In the genomic region with DNA sequence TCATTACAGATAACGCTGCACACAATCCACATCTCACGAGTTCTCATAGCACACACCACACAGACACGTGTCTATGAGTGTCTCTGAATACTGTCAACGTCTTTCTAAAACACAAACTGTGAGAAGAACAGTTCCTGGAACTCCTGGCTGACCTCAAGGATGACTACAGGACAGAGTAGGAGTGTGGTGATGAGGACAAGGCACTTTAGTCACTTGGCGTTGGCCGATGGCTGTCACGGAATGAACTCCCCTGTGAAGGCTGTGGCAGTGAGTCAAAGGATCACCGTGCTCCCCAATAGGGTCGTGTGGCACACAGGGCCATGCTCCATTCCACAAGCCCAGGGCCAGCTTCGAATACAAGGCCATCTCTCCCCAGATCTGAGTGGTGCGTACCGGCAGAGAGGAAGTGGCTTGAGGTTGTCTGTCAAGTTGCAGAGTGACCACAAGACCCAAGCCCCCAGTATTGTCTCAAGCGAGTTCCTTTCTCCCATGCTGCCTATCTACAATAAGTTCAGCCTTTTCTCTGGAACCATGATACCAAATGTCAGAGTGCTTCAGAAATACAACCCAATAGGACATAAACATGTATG, we compare ENCODE assay signal across 19 mouse cellular contexts. TPM values are rescaled to one million over a fixed set of nuclear protein-coding genes. Genes with fewer than 3 reads are reported as not detected.
DNase-seq lines count a peak whose midpoint lies in the region; ATAC-seq and TF ChIP-seq lines count a peak whose summit lies in the region.
"Had no signal": no experiment of that assay in that cellular context is flagged by ENCODE, and none has a peak within 500 bp of the region (broad histone marks: within the 10 kb centered on the region; RNA-seq: fewer than 3 reads in every experiment).

No protein-coding gene starts in this region.

- 55% methylated on average over 13 of the region's 13 CpGs for WGBS in lung, embryonic 14.5 days
- whole genome bisulfite sequencing in lung, adult 2 months, result 67% methylated on average over 13 of the region's 13 CpGs
- 94% methylated on average over 13 of the region's 13 CpGs for WGBS in midbrain, embryonic 11.5 days
- WGBS in hindbrain, embryonic 12.5 days, result 92% methylated on average over 13 of the region's 13 CpGs

- no peak overlapping the region for H3K27ac ChIP-seq in lung, embryonic 14.5 days (ENCODE audit: low read depth)
- no peak overlapping the region for H3K27ac ChIP-seq in midbrain, embryonic 11.5 days (ENCODE audit: low read depth, low read length)
- H3K27ac ChIP-seq in hindbrain, embryonic 12.5 days, result no peak overlapping the region
- H3K27ac ChIP-seq: embryonic facial prominence, embryonic 13.5 days had no signal

- no peaks in the 10 kb centered on the region for H3K9me3 ChIP-seq in lung, embryonic 14.5 days (ENCODE audit: low read depth, low read length)
- peaks cover 66% of the 10 kb centered on the region for H3K9me3 ChIP-seq in G1E (replicated peaks)
- no peaks in the 10 kb centered on the region for H3K9me3 ChIP-seq in midbrain, embryonic 11.5 days (ENCODE audit: control insufficient read depth, low read length)
- no peaks in the 10 kb centered on the region for H3K9me3 ChIP-seq in hindbrain, embryonic 12.5 days (replicated peaks)
- H3K9me3 ChIP-seq: embryonic facial prominence, embryonic 13.5 days; heart, embryonic 12.5 days had no signal

- H3K27me3 ChIP-seq in lung, embryonic 14.5 days (ENCODE audit: insufficient read depth, low read length), result no peaks in the 10 kb centered on the region
- no peaks in the 10 kb centered on the region for H3K27me3 ChIP-seq in G1E (ENCODE audit: insufficient read depth, low read length)
- peaks cover 3% of the 10 kb centered on the region; the same call in 1 of the 2 replicates for H3K27me3 ChIP-seq in midbrain, embryonic 11.5 days (ENCODE audit: control insufficient read depth, insufficient read depth, low read length)
- peaks cover 27% of the 10 kb centered on the region for H3K27me3 ChIP-seq in hindbrain, embryonic 12.5 days
- H3K27me3 ChIP-seq: CH12.LX; embryonic facial prominence, embryonic 13.5 days had no signal

- no peak overlapping the region for H3K9ac ChIP-seq in lung, embryonic 14.5 days
- H3K9ac ChIP-seq in midbrain, embryonic 11.5 days (ENCODE audit: low read length), result no peak overlapping the region
- H3K9ac ChIP-seq in hindbrain, embryonic 12.5 days, result no peak overlapping the region
- H3K9ac ChIP-seq: embryonic facial prominence, embryonic 13.5 days; heart, embryonic 12.5 days had no signal

- TF ChIP-seq CTCF in lung, embryonic 14.5 days (IDR thresholded peaks at IDR 0.05; ENCODE audit: low read depth), result no peak
- TF ChIP-seq CTCF in lung, adult 2 months (IDR thresholded peaks at IDR 0.05; ENCODE audit: insufficient read depth, low read length), result no peak
- TF ChIP-seq CTCF in G1E (IDR thresholded peaks at IDR 0.05; ENCODE audit: low read depth, low read length), result no peak

- no peak for TF ChIP-seq POLR2A in lung, adult 2 months (IDR thresholded peaks at IDR 0.05; ENCODE audit: borderline replicate concordance, extremely low read depth, low read depth, low read length)

- H3K36me3 ChIP-seq in lung, embryonic 14.5 days (ENCODE audit: insufficient read depth), result no peaks in the 10 kb centered on the region
- H3K36me3 ChIP-seq in G1E (replicated peaks), result no peaks in the 10 kb centered on the region
- no peaks in the 10 kb centered on the region for H3K36me3 ChIP-seq in midbrain, embryonic 11.5 days (ENCODE audit: control insufficient read depth, insufficient read depth, low read length)
- H3K36me3 ChIP-seq in hindbrain, embryonic 12.5 days, result no peaks in the 10 kb centered on the region
- H3K36me3 ChIP-seq: embryonic facial prominence, embryonic 13.5 days; heart, embryonic 12.5 days had no signal

- ATAC-seq in lung, embryonic 14.5 days (ENCODE audit: insufficient read depth), result no peak
- no peak for ATAC-seq in G1E (ENCODE audit: extremely low read depth, insufficient number of reproducible peaks, low FRiP score, poor library complexity, severe bottlenecking)
- ATAC-seq in megakaryocyte progenitor cell, adult 5-6 weeks (replicated peaks; ENCODE audit: poor library complexity), result peak; percentile 14
- ATAC-seq in midbrain, embryonic 11.5 days (ENCODE audit: low FRiP score), result no peak
- ATAC-seq in hindbrain, embryonic 12.5 days (ENCODE audit: low FRiP score), result no peak
- ATAC-seq: forebrain, embryonic 16.5 days; hindbrain, embryonic 16.5 days; inflammation-experienced regulatory T-cells, adult 6 months had no signal

- peaks cover 12% of the 10 kb centered on the region for H3K4me1 ChIP-seq in lung, embryonic 14.5 days (ENCODE audit: insufficient read depth)
- H3K4me1 ChIP-seq in lung, adult 2 months (ENCODE audit: control insufficient read depth, insufficient read depth, low read length), result no peaks in the 10 kb centered on the region; the same call in 1 of the 2 replicates
- no peaks in the 10 kb centered on the region for H3K4me1 ChIP-seq in G1E (ENCODE audit: insufficient read depth, low read depth, low read length)
- H3K4me1 ChIP-seq in midbrain, embryonic 11.5 days (ENCODE audit: control insufficient read depth, insufficient read depth, low read length), result peaks cover 12% of the 10 kb centered on the region
- peaks cover 22% of the 10 kb centered on the region for H3K4me1 ChIP-seq in hindbrain, embryonic 12.5 days

- peak; percentile 40 for DNase-seq in lung, embryonic 14.5 days
- no peak for DNase-seq in lung, adult 2 months
- DNase-seq in G1E (ENCODE audit: low spot score), result no peak
- peak; percentile 45 for DNase-seq in lung, postnatal 14 days
- no peak for DNase-seq in midbrain, embryonic 11.5 days (ENCODE audit: low spot score, missing footprints)
- no peak for DNase-seq in cerebellum, postnatal 25 days
- DNase-seq: adrenal gland, adult 8-10 months; cerebellum, adult 11 months; cerebellum, adult 8-10 months; cerebellum, postnatal 14 days; gastrocnemius, postnatal 14 days had no signal

- H3K4me2 ChIP-seq in lung, embryonic 14.5 days, result no peak overlapping the region
- H3K4me2 ChIP-seq in midbrain, embryonic 11.5 days, result no peak overlapping the region
- no peak overlapping the region for H3K4me2 ChIP-seq in hindbrain, embryonic 12.5 days (replicated peaks)
- H3K4me2 ChIP-seq: embryonic facial prominence, embryonic 13.5 days; heart, embryonic 12.5 days had no signal

- no peak overlapping the region for H3K4me3 ChIP-seq in lung, embryonic 14.5 days (ENCODE audit: low read depth, low read length)
- no peak overlapping the region for H3K4me3 ChIP-seq in lung, adult 2 months (replicated peaks; ENCODE audit: extremely low read depth, low read depth, low read length)
- H3K4me3 ChIP-seq in G1E (ENCODE audit: low read depth, low read length), result peak overlapping the region; percentile 3; the same call in 1 of the 2 replicates
- H3K4me3 ChIP-seq in midbrain, embryonic 11.5 days (ENCODE audit: low read depth, low read length), result no peak overlapping the region
- no peak overlapping the region for H3K4me3 ChIP-seq in hindbrain, embryonic 12.5 days
- H3K4me3 ChIP-seq: embryonic facial prominence, embryonic 13.5 days; heart, embryonic 12.5 days had no signal

RNA-seq across cellular contexts. Expression of a gene that starts 2.6 kb away (rescaled TPM):
- polyA plus RNA-seq in lung, embryonic 14.5 days (2014; fragmentation: Nextera tagmentation; extraction: Ambion mirVana), result 128 and 132 TPM in 2 replicates
- 38.6 and 51.1 TPM in 2 replicates for polyA plus RNA-seq in lung, adult 2 months (2012; rRNA removed)
- total RNA-seq in G1E (2014; fragmentation: Nextera tagmentation) (not detected in 2 replicates), G1E (2017) (0.11 TPM in 1 of 2 replicates, not detected in the other)
- polyA plus RNA-seq in G1E (2012), result not detected in 2 replicates
- total RNA-seq in megakaryocyte progenitor cell, adult 5-6 weeks (2015), result 12.5 and 13.0 TPM in 2 replicates
- 8.0 and 8.2 TPM in 2 replicates for total RNA-seq in megakaryocyte progenitor cell, adult 5-6 weeks (2017)
- polyA plus RNA-seq in midbrain, embryonic 11.5 days (2014; fragmentation: Nextera tagmentation; extraction: Ambion mirVana), result 41.2 and 41.6 TPM in 2 replicates
- 56.8 and 64.5 TPM in 2 replicates for polyA plus RNA-seq in hindbrain, embryonic 12.5 days (2016; fragmentation: Nextera tagmentation; extraction: Ambion mirVana)

Comparison
In these comparisons a context has a peak if more than half of its experiments do, and no peak if none do; other contexts are left out.
1. DNase-seq: peak in lung, embryonic 14.5 days (single experiment) and lung, postnatal 14 days (single experiment); none in lung, adult 2 months (single experiment), G1E (single experiment), midbrain, embryonic 11.5 days (single experiment) and cerebellum, postnatal 25 days (0 of 2).
2. RNA of a gene that starts 2.6 kb away (polyA plus RNA-seq): 128 to 132 TPM in lung, embryonic 14.5 days, 56.8 to 64.5 TPM in hindbrain, embryonic 12.5 days, 38.6 to 51.1 TPM in lung, adult 2 months and 41.2 to 41.6 TPM in midbrain, embryonic 11.5 days; not detected in G1E; every median in the first group is over 10 times any median in the second.